Mouse (Mus musculus): ENCODE results near the gene Bahd1.

Bahd1 gene

DNA sequence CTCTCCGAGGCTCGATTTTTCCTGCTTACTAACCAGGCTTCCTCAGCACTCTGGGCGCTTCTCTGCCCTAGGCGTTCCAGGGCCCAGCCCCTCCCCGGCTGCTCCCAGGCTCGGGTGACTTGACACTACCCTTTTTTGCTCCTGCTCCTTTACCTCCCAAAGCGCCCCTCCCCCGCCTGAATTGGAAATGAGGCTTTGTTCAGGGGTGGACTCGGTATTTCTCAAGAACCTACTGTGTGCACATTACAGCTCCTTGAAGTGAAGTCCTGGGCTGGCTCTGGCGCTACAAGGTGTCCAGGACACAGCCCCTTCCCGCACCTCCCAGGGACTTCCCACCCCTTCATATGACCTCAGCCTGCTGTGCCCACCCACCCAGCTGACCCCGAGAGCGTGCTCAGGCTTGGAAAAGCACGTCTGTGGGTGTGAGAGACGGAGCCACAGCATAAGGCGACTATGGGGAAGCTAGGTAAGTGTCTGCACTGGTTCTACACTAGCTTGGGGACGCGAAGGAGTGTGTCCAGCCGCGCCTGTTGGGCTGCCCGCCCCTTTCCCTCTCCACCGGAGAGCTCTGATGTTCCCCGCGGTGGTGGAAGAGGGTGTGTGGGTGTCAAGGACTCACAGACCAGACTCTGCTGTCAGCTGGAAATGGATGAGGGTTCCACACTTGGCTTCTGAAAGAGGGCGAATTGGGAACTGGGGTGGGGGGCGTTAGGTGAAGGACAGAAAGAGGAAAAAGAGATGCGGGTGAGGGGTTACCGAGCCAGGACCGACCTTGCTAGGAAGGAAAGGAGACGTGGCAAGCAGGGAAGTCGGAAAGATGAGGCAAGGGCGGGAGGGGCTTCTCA is at the start of gene Bahd1:
Gene Bahd1, plus strand, starts transcription at position 397 of the 845 bp plus-strand sequence.
- peak in 1 of 2 experiments; percentile 26 for DNase-seq (ENCODE audit: low spot score in 2 of 2)

DNA sequence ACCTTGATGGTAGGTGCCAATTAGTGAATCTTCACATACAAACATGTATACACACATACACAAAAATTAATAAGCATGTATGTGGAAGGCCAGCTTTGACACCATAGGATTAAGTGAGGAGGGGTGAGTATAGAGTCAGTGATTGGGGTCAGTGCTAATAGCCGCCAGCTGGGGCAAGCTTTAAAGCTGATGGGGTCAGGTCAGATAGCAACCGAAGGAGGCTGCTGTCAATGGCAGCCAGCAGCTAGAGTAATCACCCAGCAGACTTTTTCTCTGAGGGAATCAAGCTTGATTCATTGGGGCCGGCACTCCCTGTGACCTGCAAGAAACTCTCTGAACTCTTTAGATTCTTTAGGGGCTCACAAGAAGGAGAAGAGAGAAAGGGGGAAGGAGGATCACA is 48.4 kb upstream of the Bahd1 start:
- no peak for DNase-seq (ENCODE audit: low spot score in 2 of 2)

DNA sequence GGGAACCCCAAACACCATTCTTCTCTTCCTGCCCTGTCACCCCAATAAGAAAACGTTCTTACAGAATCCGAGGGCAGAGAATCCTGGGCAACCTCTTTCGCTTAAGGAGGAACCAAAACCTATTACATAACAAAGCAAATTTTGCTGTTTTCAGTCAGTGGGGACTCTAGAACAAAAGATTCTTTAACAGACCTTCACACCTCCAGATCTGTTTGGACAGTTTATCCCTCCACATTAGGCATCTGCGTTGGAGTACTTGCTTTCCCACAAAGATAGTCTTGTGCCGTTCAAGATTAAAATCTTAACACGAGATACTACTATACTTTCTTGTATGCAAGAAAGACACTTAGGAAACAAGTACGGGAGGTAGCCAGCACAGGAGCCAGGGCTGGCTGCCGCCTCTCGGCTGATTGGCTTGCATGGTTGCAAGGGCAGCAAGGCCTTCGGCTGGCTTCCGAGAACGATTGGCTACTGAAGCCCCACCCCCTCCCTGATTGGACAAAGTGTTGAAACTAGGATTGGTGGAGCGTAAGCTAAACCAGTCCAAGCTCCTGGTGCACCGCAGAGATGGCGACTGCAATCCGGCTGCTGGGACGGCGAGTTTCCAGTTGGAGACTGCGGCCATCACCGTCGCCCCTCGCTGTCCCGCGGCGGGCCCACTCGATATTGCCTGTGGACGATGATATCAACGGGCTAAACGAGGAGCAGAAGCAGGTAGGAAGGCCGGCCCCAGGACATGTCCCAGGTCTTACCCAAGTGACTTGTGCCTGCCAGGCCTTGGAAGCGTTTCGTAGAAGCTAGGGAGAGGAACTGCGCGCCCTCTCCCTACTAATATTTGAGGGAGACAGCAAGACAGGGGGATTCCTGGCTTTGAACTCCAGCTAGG is 38.5 kb upstream of the Bahd1 start, which contains the start of gene Ivd:
Gene Ivd, plus strand, starts transcription at position 501 of the 886 bp plus-strand sequence.
- peak; percentile 77 to 80 for DNase-seq (ENCODE audit: low spot score in 2 of 2)

DNA sequence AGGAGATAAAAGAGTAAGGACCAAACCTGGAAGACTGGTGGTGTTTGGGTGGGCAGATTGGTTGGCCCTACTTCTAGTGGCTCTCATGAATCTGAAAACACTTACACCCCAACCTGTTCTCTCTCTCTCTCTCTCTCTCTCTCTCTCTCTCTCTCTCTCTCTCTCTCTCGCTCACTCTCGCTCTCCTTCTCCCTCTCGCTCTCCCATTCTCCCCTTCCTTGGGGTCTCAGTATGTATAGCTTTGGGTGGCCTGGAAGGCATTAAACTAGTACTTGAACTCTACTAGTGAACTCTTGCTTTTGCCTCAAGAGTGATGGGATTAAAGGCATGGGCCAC is 37.9 kb upstream of the Bahd1 start:
- DNase-seq (ENCODE audit: low spot score in 2 of 2): no peak

DNA sequence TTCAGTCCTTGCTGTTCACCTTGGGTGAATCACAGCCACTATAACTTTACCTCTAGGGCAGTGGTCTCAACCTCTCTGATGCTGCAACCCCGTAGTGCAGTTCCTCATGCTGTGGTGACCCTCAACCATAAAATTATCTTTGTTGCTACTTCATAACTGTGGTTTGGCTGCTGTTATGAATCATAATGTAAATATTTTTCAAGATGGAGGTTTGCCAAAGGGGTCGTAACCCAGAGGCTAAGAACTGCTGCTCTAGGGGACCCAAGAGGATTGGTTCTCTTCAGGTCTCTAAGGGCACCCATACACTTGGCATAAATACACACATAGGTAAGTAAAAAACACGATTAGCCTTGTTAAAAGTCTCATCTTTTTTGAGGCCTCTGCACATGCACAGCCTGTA is 29.6 kb upstream of the Bahd1 start:
- DNase-seq (ENCODE audit: low spot score in 2 of 2): no peak

DNA sequence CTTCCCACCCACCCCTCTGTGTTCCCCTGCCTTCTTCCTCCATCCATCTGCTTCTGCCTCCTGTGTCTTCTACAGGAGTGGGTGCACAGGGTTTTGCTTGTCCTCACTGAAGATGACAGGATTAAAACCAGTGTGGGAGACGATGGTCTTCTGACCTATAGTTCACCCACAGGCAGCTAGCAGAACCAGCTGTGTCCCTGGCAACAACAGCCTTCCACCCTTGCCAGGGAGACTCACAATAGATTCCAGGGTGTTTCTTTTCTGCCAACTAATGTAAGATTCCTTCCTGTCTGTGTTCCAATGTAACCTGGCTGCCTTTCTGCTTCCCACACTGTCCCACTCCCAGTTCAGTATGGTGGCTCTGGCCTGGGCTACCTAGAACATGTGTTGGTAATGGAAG is 29.1 kb upstream of the Bahd1 start:
- no peak for DNase-seq (ENCODE audit: low spot score in 2 of 2)

DNA sequence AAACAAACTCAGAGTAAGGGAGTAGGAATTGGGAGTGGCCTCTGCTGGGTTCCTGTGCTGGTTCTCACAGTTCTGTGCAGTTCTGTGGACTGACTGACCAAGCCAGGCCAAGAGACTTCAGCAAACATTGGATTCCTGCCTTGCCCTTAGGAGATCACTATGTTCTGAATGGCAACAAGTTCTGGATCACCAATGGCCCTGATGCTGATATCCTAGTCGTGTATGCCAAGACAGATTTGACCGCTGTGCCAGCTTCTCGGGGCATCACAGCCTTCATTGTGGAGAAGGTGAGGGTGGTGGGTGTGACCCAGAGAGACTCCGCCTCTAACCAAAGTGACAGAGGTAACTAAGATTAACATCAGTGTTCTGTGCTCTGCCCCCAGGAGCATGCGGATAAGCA is 27.2 kb upstream of the Bahd1 start:
- no peak for DNase-seq (ENCODE audit: low spot score in 2 of 2)

DNA sequence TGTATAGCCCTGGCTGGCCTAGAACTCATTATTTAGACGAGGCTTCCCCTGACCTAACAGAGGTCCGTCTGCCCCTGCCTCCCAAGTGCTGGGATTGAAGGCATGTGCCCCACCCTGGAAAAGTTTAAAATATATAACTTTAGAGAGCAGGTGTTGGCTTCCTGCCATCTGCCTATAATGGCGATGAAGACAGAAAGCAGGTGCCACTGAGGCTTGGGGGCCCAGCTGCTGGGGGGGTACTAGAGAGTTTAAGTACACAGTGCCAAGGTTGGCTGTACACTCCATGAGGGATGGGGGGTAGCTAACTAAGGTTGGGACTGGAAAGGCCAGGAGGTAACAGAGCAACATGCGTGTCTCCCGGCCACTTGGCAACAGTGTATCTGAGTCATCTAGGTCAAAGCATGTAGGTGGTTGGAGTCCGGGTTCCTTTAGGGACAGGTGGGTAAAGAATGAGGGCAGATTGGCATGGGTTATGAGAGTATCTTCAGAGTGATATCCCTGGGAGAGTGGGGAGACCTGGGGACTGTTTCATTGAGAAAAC is 26.2 kb upstream of the Bahd1 start:
- DNase-seq (ENCODE audit: low spot score in 2 of 2): no peak

DNA sequence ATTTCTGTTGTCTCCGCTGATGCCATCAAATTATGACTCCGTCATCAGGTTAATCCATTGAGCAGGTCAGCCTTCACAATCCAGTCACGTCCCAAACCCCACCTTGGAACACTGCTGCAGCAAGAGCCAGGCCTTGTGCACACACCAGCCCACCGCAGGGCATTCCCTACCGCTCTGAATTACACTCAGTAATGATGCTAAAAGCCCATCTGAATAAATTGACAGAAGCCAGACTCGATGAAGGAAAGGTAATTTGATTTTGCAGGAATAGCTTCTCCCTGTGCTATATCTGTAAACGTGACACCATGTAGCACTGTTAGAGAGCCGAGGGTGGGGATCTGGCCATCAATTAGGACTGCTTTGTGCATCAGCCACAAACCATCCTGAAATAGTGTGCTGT is 24.9 kb upstream of the Bahd1 start:
- DNase-seq (ENCODE audit: low spot score in 2 of 2): no peak

DNA sequence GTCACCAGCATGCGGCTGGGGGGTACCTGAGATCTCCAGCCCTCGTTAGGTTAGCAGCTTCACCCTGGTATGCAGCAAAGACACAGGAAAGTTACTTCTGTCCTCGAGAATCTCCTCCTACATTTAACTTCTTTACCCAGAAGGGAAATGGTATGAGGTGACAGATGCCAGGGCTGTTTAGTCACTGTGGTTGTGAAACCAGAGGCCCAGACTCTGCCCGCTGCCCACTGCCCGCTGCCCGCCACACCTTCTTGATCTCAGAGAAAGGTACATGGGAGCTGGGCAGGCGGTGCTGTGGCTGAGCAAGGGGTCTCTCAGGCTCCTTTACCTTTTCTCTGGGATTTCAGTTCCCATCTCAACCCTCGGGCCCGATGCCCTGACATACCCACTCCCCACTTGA is 23.7 kb upstream of the Bahd1 start:
- no peak for DNase-seq (ENCODE audit: low spot score in 2 of 2)

DNA sequence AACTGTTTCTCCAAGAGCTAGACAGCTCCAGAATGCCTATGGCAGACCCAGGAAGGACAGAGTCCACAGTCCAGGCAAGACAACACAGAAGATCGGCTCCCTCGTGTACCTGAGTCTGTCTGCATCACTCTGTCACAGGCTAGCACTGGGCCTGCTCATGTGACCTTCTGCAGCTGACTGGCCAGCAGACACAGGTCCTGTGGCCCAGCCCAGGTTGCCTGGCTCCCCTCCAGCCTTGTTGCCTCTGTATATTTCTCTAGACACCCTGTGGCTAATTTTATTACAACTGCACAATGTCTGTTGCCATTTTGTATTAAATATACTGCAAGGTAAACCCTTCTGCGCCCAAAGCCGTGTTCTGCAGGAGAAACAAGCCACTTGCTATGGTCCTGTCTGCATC is 19.2 kb upstream of the Bahd1 start:
- DNase-seq (ENCODE audit: low spot score in 2 of 2): no peak

DNA sequence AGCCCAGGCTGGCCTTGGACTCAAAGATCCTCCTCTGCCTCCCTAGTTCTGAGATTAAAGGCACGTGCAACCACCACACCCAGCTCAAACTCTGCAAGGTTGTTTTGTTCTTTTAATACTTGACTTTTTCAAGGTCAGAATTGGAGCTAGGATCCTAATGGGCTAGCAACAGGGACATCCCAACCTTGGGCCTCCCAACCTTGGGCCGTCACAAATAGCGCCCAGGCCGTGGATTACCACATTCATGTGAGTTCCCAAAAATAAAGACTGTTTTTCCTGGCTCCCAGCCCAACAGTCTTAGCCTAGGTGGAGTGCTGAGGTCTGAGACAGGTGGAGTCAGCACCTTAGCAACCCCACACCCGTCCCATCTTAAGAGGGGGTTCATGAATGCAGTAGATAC is 18.2 kb upstream of the Bahd1 start:
- no peak for DNase-seq (ENCODE audit: low spot score in 2 of 2)

DNA sequence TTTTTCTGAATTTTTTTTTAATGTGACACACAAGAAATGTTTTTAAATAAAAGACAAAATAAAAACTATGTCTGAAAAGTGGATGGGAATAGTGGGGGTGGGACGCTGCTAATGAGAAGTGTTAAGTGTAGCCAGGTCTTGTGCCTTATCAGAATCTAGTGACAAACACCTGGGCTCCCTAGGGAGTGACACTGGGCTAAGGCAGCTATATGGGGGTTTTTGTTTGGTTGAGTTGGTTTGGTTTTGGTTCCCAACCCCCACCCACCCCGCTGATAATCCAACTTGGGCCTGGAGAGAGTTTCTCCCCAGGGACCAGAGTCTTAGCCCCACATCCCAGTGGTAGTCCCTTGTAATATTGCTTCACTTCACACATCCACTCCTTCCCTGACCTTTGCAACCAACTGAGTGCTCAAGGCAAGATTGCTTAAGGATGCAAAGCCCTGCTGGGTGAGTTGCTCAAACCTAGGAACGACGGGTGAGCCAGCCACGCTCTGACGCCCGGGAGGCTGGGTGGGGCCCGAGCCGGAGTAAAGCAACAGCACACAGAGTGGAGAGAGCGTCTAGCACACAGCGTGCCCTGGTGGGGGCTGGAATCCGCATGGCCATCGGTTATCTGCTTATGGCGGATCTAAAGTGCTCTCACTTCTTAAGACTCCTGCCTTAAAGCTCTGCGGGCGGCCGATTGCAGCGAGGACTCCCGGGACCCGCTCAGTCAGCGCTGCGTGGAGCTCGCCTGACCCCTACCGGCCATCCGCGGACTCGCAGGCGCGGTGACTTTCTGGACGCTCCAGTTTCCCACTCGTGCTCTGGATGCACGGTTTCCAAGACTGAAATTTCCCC is 17.1 kb upstream of the Bahd1 start:
- DNase-seq (ENCODE audit: low spot score in 2 of 2): peak; percentile 91 to 93

DNA sequence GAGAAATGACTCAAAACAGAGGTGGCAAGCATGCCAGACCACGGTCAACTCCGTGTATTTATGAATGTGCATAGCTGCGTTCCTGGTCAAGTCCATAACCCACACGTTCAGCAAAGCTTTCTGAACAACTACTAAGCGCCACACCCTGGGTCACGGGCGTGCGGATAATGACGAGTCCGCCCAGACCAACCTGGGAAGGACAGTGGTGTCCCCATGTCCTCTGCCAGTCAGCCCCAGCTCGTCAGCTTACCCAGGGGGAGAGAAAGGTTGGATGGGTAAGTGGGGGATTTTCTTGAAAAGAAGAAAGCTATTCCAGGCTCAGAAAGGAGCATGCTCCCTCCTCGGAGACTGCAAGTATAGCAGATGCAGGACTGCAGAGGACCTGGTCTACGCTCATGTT is 12.7 kb upstream of the Bahd1 start:
- no peak for DNase-seq (ENCODE audit: low spot score in 2 of 2)

DNA sequence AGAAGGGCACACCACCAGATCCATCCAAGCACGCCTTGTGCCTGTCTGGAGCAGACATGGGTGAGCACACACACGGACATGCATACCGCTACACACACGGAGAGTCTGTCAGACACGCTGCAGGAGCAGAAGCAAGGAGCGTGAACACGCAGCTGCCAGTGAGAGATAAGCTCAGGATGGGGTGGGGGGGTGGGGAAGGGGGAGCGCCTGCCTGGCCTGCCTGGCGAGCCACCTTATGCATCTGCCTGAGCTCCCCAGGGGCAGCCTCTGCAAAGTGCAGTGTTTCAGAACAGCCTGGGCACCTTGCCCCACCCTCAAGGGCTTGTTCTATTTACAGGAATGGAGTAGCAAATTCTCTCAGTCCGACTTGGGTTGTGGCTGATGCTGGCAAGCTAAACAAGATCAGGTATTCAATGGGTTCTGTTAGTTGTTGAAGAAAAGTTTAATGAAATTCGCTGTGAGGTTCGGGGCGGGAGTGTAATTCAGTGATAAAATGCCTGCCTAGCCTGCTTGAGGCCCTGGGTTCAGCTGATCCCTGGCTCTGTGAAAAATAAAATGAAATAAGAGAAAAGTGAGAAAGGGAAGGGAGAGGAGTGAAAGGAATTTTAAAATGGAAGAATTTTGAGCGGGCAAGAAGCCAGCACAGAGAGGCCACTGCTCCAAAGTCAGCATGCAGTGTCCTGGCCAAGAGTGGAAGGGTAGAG is 12.2 kb upstream of the Bahd1 start:
- no peak for DNase-seq (ENCODE audit: low spot score in 2 of 2)

DNA sequence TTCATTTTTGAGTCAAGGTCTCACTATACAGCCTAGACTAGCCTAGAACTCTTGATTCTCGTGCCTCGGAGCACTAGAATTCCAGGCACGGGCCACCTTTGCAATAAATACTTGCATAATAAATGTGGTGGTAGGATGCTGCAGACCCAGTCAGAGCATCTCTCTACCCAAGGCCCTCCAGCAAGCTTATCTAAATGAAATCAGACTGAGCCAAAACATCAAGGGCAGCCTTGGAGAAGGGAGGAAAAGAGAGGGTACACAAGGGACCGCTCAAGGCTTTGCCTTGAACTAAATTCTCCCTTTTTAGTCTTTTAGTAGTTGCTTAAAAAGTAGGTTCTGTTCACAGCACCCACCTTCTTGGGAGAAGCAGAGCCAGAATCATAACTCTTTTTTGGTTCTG is 9.0 kb upstream of the Bahd1 start:
- DNase-seq (ENCODE audit: low spot score in 2 of 2): no peak

DNA sequence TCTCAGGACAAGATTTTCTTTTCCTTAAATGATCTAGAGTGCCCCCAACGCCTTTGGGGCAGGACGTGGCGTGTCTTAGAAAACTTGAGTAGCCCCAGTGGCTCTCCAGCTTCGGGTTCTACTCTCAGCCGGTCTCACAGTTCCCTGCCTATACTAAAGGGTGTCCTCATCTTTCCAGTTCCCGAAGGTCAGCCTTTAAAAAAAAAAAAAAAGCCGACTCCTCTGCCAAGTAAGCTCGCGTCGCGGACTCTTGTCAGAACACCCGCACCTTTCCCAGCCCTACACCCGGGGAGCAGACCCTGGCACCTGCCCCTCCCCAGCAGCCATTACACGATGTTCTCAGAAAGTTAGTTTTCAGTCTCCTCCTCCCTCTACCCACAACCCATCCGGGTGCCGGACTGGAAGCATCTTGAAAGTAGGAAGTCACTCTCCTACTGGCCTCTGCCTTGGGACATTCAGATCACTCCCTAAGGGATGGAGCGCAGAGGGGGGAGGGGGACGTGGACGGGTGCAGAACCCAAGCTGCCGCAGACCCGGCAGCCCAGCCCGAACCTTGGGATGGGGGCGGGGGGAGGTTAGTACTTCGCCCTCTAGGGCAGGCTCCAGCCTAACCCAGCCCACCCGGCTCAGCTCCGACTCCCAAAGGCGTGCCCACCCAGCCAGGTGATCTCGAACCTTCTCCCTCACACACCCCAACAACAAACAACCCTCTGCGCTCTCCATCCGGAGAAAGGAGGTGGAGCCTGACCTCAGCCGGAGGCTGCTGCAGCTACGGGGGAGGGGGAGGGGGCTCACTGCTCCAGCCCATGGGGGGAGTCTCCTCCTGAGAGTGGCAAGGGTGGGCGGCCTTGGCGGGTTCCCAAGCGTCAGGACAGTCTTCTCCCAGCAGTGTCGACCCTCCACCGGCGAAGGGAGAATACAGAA is 3.9 kb upstream of the Bahd1 start:
- no peak for DNase-seq (ENCODE audit: low spot score in 2 of 2)

DNA sequence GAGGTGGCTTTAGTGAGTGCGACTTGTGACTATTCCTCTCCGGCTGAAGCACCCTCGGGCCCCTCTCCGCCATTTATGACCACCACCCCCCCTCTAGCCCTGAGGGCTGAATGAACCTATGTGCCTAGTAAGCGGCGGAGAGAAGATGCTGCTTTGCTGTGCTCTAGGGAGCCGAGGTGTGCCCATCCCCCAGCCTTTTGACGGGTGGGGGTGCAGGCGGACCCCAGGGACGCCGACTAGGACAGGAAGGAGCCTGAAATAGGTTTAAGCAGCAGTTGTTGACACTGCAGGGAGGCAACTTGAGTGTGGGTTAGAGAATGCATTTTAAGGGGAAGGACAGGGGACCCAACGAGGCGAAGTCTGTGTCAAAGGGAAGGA is 3.3 kb upstream of the Bahd1 start:
- DNase-seq (ENCODE audit: low spot score in 2 of 2): no peak

DNA sequence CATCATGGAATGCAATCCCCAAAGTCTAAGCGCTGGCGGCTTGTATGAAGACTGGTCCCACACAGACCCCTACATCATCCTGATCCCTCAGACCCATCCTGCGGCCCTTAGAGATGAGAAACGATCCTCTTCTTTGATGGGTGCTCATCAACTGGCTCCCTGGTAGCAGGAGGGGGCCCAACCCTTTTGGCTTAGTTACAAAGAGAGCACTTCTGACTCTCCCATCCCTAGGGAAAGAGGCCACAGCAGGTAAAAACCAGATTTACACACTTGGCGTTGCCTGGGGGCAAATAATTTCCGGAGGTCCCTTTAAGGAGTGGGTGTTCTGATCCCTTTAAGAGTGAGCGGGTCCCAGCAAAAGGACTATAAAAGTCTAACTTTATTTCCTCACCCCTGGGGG is 2.8 kb upstream of the Bahd1 start:
- DNase-seq (ENCODE audit: low spot score in 2 of 2): no peak

DNA sequence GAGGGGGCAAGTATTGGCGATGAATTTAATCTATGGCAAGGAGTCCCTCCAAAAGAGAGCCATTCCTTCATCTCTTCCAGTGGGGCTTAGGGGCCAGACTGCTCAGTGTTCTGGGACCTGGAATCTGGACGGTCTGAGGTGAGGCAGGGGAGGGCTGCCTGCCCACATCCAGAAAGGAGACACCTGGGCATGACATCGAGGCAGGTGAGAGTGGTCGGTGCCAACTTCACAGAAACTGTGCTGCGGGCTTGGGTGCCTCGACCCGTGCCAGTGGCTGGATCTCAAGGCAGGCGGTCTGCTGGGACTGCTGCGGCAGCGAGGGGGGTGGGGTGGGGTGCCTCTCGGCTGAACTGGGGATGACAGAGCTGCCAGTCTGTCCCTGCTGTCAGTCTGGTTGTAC is 2.4 kb upstream of the Bahd1 start:
- no peak for DNase-seq (ENCODE audit: low spot score in 2 of 2)

Measured in frontal cortex, postnatal 25 days (tissue).